Mouse (Mus musculus): Measurements from ENCODE around the gene Ccl25. TPM values are rescaled to one million over a fixed set of nuclear protein-coding genes. Genes with fewer than 3 reads are reported as not detected.
"Not testable (repeated sequence)": the region's sequence is repeated elsewhere in the genome, so short reads cannot be mapped to it uniquely, and the experiment has no call there.

The Ccl25 gene
- polyA plus RNA-seq, 1 experiment from 2014 or later = 16.4 TPM

DNA sequence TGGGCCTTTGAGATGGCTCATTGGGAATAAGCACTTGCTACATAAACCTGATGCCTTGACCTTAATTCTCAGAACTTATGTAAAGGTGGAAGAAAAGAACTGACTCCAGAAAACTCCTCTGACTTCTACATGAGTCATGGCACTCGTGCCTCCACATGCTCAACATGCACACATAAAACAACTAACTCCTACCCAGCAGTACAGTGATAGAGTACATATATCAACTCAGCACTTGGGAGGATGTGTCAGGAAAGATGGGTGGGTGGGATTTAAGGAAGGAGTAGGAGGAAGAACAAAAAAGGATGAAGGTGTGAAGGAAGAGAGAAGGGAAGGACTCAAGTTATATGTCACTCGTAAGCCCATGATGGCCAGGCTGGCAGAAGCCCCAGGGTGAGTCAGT lies 76.4 kb downstream of the Ccl25 start:
- no peaks in the 10 kb centered on the region for H3K36me3 ChIP-seq (ENCODE audit: insufficient read depth)
- no peaks in the 10 kb centered on the region for H3K27me3 ChIP-seq (ENCODE audit: insufficient read depth, low read length)
- H3K9ac ChIP-seq = no peak overlapping the region
- H3K9me3 ChIP-seq (ENCODE audit: low read depth, low read length) = no peaks in the 10 kb centered on the region
- DNase-seq (no peak), ATAC-seq (ENCODE audit: insufficient read depth) (no peak)
- H3K27ac ChIP-seq (ENCODE audit: low read depth) = no peak overlapping the region
- 0 out of 2 replicates have a peak, but pooled peaks cover 6% of the 10 kb centered on the region for H3K4me1 ChIP-seq (ENCODE audit: insufficient read depth)
- H3K4me3 ChIP-seq (ENCODE audit: low read depth, low read length) = no peak overlapping the region
- WGBS = 87% methylated on average over 2 of the region's 2 CpGs
- no peak for TF ChIP-seq CTCF (IDR thresholded peaks at IDR 0.05; ENCODE audit: low read depth)
- H3K4me2 ChIP-seq = no peak overlapping the region

DNA sequence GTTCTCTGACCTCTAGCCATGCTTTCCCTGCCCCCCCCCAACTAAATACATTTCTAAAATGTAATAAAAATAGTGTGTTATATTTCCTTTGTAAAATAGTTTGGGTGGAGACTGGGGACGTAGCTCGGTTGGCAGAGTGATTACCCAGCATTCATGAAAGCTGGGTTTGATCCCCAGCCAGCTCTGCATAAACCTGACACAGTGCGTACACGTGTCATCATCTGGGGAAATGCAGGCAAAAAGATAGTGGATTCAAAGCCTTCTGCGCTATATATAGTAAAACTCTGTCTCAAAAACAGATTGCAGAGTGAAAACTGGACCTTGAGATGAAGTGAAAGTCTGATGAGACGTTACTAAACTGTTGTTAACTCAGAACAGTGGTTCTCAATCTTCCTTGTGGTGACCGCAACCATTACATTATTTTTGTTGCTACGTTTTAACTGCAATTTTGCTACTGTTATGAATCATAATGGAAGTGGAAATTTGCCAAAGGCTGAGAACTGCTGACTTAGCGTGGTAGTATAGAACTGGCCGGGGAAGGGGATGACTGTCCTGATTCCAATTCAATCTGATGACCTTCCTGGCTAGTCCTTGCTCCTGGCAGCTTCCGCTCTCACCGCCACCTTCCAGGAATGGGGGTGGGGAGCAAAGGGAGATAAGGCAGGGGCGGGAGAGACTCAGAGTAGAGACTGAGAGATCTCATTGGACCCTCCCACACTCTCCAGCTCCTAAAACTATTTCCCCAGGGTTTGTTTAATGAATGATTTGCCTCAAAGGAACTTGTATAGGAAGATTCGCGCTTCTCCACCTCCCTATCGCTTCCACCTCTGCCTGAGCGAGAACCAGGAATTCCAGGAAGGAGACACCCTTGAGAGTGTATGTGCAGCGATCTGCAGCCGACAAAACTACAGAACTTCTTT lies 79.2 kb downstream of the Ccl25 start:
- 28% methylated on average over 19 of the region's 19 CpGs for WGBS
- peak overlapping the region; percentile 34 for H3K4me3 ChIP-seq (ENCODE audit: low read depth, low read length)
- DNase-seq (peak; percentile 83), ATAC-seq (ENCODE audit: insufficient read depth) (peak; percentile 68)
- peak overlapping the region; percentile 47 for H3K9ac ChIP-seq
- H3K27ac ChIP-seq (ENCODE audit: low read depth) = peak overlapping the region; percentile 65
- 0 out of 2 replicates have a peak, but pooled peaks cover 6% of the 10 kb centered on the region for H3K4me1 ChIP-seq (ENCODE audit: insufficient read depth)
- no peak for TF ChIP-seq CTCF (IDR thresholded peaks at IDR 0.05; ENCODE audit: low read depth)
- no peaks in the 10 kb centered on the region for H3K27me3 ChIP-seq (ENCODE audit: insufficient read depth, low read length)
- no peaks in the 10 kb centered on the region for H3K36me3 ChIP-seq (ENCODE audit: insufficient read depth)
- H3K4me2 ChIP-seq = peak overlapping the region; percentile 67
- no peaks in the 10 kb centered on the region for H3K9me3 ChIP-seq (ENCODE audit: low read depth, low read length)

DNA sequence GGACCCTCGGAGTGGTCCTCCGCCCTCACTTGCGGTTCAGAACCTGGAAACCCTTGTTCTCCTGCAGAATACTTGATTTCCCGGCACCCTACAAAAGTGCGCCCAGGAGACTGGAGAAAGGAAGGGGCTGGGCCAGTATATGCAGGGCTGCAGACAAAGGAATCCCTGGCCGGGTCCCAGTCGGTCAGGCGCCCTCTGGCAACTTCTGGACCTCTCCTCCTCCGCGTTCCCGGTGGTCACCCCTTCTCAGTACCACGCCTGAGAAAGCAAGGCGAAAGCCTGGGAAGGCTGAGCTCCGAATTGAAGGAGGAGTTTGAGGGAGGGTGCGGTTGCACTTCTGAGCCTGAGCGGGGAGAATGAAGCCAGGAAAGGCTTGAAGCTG lies 79.9 kb downstream of the Ccl25 start:
- H3K4me2 ChIP-seq = peak overlapping the region; percentile 67
- H3K4me1 ChIP-seq (ENCODE audit: insufficient read depth) = 0 out of 2 replicates have a peak, but pooled peaks cover 6% of the 10 kb centered on the region
- ATAC-seq (ENCODE audit: insufficient read depth) = peak; percentile 88
- H3K27me3 ChIP-seq (ENCODE audit: insufficient read depth, low read length) = no peaks in the 10 kb centered on the region
- 8% methylated on average over 16 of the region's 16 CpGs for WGBS
- no peak for TF ChIP-seq CTCF (IDR thresholded peaks at IDR 0.05; ENCODE audit: low read depth)
- H3K27ac ChIP-seq (ENCODE audit: low read depth) = peak overlapping the region; percentile 65
- no peaks in the 10 kb centered on the region for H3K9me3 ChIP-seq (ENCODE audit: low read depth, low read length)
- DNase-seq = peak; percentile 62
- H3K9ac ChIP-seq = peak overlapping the region; percentile 47
- H3K36me3 ChIP-seq (ENCODE audit: insufficient read depth) = no peaks in the 10 kb centered on the region
- peak overlapping the region; percentile 34 for H3K4me3 ChIP-seq (ENCODE audit: low read depth, low read length)

DNA sequence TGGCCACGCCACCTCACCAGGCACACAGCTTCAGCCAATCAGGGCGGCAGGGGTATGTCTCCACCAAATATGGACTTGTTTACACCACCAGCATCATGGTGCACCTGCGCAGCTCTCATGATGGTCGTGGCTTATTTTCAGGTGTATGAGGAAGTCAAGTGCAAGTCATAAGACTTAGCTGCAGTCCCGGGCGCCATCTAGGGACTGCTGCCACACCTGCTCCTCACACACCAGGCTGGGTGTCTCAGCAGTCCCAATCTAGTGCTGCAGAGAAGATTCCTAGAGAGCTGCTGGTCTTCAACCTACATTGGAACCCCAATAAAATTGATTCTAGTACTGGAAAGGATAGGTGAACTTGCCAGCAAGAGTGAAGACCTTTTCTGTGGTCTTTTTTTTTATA lies 83.4 kb downstream of the Ccl25 start:
- H3K4me3 ChIP-seq (ENCODE audit: low read depth, low read length); H3K27ac ChIP-seq (ENCODE audit: low read depth); H3K4me2 ChIP-seq; ATAC-seq (ENCODE audit: insufficient read depth); H3K9me3 ChIP-seq (ENCODE audit: low read depth, low read length); H3K9ac ChIP-seq; H3K36me3 ChIP-seq (ENCODE audit: insufficient read depth); DNase-seq; H3K27me3 ChIP-seq (ENCODE audit: insufficient read depth, low read length); H3K4me1 ChIP-seq (ENCODE audit: insufficient read depth): not testable (repeated sequence)
- WGBS = 60% methylated on average over 6 of the region's 6 CpGs

Other genes starting within 250 kb of the Ccl25 start
- not detected in 2 replicates for gene Cd209f, start 219.4 kb upstream of the Ccl25 start, polyA plus RNA-seq (2014; fragmentation: Nextera tagmentation; extraction: Ambion mirVana)
- gene Cd209g, start 191.1 kb upstream of the Ccl25 start, polyA plus RNA-seq (2014; fragmentation: Nextera tagmentation; extraction: Ambion mirVana) = not detected in 2 replicates
- 21.7 and 26.8 TPM in 2 replicates for gene Evi5l, start 158.6 kb upstream of the Ccl25 start, polyA plus RNA-seq (2014; fragmentation: Nextera tagmentation; extraction: Ambion mirVana)
- 9.7 TPM in 2 replicates for gene Prr36, start 107.8 kb upstream of the Ccl25 start, polyA plus RNA-seq (2014; fragmentation: Nextera tagmentation; extraction: Ambion mirVana)
- 1.9 and 2.3 TPM in 2 replicates for gene Lrrc8e, start 98.4 kb upstream of the Ccl25 start, polyA plus RNA-seq (2014; fragmentation: Nextera tagmentation; extraction: Ambion mirVana)
- 16.2 and 20.9 TPM in 2 replicates for gene Map2k7, start 86.5 kb upstream of the Ccl25 start, polyA plus RNA-seq (2014; fragmentation: Nextera tagmentation; extraction: Ambion mirVana)
- gene Gm49320, start 86.3 kb upstream of the Ccl25 start, polyA plus RNA-seq (2014; fragmentation: Nextera tagmentation; extraction: Ambion mirVana) = 1.2 and 1.5 TPM in 2 replicates
- gene Tgfbr3l, start 77.0 kb upstream of the Ccl25 start, polyA plus RNA-seq (2014; fragmentation: Nextera tagmentation; extraction: Ambion mirVana) = 2.0 and 3.2 TPM in 2 replicates
- 60.6 and 63.5 TPM in 2 replicates for gene Snapc2, start 72.1 kb upstream of the Ccl25 start, polyA plus RNA-seq (2014; fragmentation: Nextera tagmentation; extraction: Ambion mirVana)
- gene Ctxn1, start 65.9 kb upstream of the Ccl25 start, polyA plus RNA-seq (2014; fragmentation: Nextera tagmentation; extraction: Ambion mirVana) = 65.7 and 80.7 TPM in 2 replicates
- 74.9 and 77.0 TPM in 2 replicates for gene Timm44, start 49.3 kb upstream of the Ccl25 start, polyA plus RNA-seq (2014; fragmentation: Nextera tagmentation; extraction: Ambion mirVana)
- gene Elavl1, start 203 bp downstream of the Ccl25 start, polyA plus RNA-seq (2014; fragmentation: Nextera tagmentation; extraction: Ambion mirVana) = 307 and 319 TPM in 2 replicates
- 27.1 and 29.4 TPM in 2 replicates for gene Cers4, start 167.8 kb downstream of the Ccl25 start, polyA plus RNA-seq (2014; fragmentation: Nextera tagmentation; extraction: Ambion mirVana)